Mouse (Mus musculus): ENCODE measurements around the gene Gal3st4.
"Not testable (repeated sequence)": the region's sequence is repeated elsewhere in the genome, so short reads cannot be mapped to it uniquely, and the experiment has no call there.

Gene Gal3st4

DNA sequence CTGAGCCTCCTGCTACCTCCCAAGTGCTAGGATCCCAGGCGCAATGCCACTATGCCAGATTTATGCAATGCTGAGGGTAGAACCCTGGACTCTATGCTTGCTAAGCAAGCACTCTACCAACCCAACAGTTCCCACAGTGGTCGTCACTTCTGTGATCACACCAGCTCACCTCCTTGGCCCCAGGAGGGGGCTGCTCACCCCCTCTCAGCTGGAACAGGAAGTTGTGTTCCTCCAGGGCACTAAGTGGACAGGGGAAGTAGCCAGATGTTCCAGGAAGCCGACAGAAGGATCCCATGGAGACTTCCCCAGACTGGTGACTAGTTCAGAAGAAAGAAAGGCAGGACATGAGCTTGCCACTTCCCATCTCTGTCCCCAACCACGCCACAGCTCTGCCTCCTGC, 10.6 kb downstream of the Gal3st4 start:
- no peak for DNase-seq (ENCODE audit: low spot score)

DNA sequence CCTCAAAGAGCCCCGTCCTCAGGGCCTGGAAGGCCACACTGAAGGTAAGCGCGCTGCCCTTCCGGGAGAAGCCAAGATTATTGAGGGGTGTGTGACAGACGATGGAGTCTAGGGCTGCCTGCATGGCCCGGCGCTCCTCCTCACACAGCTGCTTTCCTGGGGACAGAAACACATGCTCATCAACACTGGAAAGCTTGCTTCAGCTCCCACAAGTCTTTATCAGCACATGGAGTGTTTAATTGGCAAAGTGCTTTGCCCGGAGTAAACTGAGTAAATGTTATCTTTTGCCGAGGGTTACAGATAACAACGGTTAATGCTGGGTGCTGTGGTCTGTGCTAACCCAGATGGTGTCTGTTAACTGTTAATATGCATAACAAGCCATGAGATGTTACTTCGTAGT, 11.8 kb downstream of the Gal3st4 start:
- DNase-seq (ENCODE audit: low spot score): no peak

DNA sequence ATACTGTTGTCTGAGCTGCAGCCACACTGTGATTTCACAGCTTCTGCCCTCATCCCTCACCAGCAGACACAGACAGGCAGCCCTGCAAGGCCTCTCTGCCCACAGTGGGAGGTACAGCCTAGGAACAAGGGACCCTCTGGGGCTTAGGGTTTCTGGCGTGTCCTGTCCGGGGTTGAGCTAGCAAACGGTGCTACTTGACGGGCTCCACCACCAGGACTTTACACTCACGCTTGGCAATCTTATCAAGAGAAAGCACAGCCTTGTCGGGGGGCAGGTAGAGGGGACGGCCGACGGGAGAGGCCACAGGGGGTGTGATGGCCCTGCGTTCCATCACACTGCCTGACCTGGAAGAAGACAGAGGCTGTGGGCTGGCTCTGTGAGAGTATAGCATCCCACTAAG, 12.6 kb downstream of the Gal3st4 start:
- no peak for DNase-seq (ENCODE audit: low spot score)

DNA sequence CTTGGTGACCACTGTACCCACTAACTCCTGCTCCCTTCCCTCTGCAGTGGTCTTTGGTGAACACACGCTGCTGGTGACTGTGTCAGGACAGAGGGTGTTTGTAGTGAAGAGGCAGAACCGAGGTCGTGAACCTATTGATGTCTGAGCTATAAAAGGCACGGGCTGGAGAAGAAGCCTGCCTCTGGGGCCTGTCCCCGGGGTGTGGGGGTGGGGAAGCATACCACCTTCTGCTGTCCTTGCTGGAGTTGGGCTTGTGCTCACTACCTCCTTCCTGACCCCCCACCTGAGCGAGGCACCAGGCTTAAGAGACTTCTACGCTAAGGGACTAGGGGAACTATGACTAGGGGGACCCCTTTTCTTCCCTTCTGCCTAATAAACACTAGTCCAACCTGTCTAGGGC, 13.6 kb downstream of the Gal3st4 start:
- no peak for DNase-seq (ENCODE audit: low spot score)

DNA sequence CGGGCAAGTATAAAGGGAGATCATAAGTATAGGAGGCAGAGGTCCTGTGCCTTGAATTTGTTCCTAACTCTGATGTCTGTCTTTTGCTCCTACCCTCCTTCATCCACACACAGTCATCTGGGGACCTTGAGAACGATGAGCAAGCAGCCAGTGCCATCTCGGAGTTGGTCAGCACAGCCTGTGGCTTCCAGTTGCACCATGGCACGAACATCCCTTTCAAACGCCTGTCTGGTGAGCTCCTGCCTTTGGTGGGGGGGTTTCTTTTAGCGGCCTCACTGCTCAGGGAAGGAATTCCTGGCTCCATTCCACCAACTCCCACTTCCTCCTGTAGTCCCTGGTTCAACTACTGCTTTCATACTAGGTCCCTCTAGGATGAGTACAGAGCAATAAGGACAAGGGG, 14.1 kb downstream of the Gal3st4 start:
- DNase-seq (ENCODE audit: low spot score): no peak

DNA sequence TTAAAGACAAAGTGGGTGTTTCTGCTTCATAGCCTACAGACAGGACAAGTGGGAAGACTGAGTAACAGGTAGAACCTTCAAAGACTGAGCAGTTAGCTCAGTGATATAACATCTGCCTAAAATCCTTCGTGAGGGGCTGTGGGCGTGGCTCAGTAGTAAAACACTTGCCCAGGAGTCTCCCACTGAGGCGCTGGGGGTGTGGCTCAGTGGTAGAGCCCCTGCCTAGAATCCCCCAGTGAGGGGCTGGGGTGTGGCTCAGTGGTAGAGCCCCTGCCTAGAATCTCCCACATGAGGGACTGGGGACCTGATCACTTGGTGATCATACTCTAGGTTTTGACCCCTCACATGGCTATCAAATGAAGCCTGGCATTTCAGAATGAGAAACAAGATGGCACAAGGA, 14.6 kb downstream of the Gal3st4 start:
- no peak for DNase-seq (ENCODE audit: low spot score)

DNA sequence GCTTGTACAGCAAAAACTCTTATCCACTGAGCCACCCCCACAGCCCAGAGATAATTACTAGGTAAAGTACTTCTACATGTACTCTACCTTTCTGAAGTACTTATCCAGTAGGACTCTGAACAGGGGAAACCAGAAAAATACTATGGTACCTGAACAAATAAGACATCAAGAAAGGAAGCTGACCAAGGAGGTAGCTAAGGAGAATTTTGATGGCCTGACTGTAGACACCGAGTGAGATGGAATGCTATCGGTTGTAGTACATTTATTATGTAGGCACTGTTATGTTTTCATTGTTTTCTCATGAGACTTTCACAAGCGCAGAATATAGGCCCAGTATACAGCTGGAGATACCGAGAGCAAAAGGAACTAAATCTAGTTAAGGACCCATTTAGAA, 15.1 kb downstream of the Gal3st4 start:
- no peak for DNase-seq (ENCODE audit: low spot score)

DNA sequence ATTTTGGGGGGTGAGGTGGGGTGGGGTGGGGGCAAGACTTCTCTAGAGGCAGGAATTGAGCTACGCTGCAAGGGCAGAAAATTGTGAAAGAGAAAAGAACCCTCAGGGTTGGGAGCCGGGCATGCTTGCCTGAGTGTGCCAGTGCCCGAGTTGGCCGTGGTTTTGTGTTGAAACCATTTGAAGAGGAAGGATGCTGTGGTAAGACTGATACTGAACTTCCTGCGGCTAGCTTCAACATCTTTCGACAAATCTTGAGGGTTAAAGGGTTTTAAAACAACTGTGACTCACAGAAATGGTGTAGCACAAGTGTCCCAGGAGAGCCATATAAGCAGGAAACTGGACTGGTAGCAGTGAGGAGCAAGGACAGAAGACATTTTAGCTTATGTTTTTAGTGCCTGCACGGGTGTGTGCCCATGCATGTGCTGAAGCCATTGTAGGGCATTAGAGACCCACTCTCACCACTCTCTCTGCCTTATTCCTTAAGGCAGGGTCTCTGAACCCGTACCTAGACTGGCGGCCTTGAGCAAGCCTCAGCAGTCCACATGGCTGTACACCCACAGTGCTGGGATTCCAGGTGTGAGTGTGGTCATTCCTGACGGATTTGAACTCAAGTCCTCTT, 15.6 kb downstream of the Gal3st4 start:
- DNase-seq (ENCODE audit: low spot score): no peak

DNA sequence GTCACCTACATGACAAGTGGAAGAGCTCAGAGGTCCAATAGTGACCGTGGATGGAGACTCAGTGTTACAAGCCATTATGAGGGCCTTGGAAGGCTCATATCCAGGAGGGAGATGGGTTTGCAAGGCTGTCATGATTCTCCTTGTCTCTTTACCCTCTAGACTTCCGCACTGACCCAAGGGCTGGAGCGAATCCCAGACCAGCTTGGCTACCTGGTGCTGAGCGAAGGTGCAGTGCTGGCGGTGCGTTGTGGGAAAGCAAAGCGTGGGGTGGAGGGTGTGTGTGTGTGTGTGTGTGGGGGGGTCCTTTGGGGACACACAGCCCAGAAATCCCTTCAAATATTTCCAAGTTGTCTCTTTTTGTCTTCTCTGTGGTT, 16.6 kb downstream of the Gal3st4 start:
- no peak for DNase-seq (ENCODE audit: low spot score)

DNA sequence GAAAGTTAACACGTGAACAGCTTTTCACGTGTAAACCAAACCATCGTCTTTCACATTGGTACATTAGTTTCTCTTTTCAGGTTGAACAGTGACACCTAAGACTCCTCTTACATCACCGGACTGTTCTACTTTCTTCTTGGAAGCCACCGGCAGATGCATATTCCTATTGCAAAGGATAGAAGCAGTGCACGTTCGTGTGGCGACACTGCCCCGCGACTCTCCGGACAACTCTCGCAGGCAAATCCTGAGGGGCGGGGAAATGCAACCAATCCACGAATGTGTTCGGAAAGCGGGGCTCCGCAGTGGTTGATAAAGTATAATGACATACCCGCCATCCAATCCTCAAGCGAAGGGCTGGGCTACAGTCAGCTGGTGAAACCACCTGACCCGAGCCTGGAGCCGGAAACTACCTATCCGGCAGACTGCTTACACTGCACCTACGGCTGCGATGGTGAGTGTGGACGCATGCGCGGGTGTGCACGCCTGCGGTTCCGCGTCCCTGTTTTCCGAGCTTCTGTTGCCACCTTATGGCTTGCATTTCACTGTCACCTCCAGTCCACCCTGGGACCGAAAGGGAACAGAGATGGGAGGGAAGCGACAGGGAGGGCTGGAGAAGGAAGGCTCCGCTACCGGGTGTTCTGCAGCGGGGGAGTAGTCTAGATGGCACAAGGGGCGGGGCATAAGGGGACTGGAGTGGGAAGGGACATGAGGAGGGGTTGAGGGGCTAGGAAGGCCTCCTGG, 17.1 kb downstream of the Gal3st4 start, which contains the start of gene Lamtor4:
TSS of gene Lamtor4 (plus strand) at position 130 of the 741 bp plus-strand sequence.
- DNase-seq (ENCODE audit: low spot score): peak; percentile 71

DNA sequence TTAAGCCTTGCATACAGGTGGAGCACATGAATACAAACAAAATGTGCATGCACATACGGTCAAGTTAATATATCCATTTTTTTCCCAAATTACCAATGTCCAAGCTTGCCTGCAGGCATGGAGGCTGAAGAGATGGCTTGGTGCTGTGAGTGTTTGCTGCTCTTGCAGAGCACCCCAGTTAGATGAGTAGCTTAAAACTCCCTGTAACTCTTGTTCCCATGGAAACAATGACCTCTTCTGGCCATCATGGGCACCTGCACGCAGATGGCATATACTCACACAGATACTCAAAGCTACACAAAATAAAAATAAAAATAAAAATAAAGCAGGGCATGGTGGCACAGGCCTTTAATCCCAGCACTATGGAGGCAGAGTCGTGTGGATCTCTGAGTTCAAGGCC, 19.6 kb downstream of the Gal3st4 start:
- DNase-seq (ENCODE audit: low spot score): no peak

DNA sequence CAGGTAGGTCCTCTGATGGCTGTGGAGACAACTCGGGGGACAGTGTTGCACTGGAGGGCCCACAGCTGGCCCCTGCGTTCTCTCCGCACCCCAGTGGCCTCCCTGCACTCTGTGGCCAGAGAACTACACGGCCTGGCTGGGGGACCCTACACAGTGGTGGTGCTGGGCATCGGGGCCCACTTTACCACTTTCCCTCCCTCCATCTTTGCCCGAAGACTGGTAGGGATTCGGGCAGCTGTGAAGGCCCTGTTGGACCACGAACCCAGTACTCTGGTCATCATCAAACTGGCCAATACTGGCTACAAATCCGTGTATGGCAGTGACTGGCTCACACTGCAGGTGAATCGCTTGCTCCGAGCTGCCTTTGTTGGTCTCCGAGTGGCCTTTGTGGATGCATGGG, 21.5 kb downstream of the Gal3st4 start:
- DNase-seq (ENCODE audit: low spot score): no peak

DNA sequence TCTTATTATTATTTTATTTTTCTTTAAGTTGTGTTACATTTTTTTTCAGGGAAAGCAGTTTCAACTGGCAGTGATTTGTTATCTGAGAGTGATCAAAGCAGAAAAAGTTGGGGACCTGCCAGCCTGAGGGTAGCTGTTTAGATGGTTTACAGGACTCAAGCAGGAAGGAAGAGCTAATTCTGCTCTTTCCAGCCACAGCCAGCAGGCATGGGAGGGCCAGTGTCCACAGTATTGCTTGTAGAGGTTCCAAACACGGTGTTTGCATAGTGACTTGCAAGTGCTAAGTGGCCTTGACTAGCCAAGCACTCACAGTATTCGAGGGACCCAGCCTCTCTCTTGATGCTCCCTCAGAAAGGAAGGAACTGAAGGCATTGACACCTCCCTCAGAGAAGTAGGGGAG, 31.1 kb downstream of the Gal3st4 start:
- no peak for DNase-seq (ENCODE audit: low spot score)

DNA sequence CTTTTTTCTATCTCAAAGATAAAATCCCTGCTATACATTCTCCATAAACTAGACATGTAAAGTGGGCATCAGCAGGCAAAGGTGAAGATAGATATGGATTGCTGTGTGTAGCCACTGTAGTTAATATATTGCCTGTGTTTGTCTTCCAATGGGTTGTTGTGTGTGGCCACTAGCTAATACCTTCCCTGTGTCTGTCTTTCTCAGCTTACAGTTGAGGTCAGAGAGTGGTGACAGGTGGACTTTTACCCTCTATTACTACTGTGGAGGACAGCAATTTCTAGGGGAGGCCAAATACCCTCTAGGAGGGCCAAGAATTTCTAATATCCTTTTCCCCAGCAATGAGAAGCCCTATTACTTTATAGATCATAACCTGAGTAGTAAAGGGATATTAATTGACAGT, 38.4 kb downstream of the Gal3st4 start:
- no peak for DNase-seq (ENCODE audit: low spot score)

DNA sequence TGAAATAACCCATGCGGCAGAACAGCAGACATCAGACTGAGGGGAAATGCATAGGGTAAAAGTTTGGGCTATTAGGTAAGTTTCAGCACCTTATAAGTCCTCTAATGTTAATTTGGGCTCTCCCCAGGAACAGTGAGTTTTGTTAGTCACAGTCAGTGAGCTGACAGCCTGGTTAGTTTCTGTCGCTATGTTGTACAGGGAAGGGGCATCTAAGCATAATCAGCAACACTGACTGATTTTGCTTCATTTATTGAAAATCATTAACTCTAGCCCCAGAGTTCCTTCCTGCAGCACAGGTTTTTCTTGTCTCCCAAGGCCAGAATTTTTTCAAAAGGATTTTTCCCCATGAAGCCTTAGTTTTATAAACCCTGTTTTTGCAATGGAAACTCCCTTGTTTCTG, 38.9 kb downstream of the Gal3st4 start:
- DNase-seq (ENCODE audit: low spot score): no peak

DNA sequence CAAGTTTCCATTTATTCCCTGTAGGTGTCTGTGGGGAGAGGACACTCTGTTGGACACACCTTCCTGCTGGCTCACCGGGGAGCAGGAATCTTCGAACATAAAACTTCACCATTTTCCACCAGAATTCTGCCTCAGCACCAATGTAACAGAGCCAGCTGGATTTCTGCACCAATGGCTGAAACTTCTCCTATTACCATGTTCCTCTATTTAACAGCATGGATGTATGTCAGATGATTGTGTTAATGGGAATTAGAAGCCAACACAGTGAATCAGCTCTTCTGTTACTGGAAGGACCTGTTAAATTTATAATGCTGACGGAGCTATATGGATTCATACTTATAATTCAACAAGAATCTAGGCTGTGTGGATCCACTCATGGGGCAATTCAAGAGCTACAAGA, 43.1 kb downstream of the Gal3st4 start:
- no peak for DNase-seq (ENCODE audit: low spot score)

DNA sequence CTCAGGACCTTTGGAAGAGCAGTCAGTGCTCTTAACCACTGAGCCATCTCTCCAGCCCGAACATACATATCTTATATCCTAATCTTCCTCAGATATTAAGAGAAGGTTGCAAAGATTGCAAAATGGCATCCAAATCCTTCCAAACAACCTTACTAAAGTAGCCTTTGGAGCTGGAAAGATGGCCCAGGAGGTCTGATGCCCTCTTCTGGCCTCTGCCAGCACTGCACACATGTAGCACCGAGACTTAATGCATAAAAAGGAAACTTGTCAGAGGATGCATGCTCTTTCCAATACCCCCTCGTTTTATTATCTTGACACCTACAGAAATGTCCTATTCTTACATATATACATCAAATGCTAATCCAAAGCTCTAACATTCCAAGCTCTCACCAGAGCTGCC, 44.6 kb downstream of the Gal3st4 start:
- no peak for DNase-seq (ENCODE audit: low spot score)

DNA sequence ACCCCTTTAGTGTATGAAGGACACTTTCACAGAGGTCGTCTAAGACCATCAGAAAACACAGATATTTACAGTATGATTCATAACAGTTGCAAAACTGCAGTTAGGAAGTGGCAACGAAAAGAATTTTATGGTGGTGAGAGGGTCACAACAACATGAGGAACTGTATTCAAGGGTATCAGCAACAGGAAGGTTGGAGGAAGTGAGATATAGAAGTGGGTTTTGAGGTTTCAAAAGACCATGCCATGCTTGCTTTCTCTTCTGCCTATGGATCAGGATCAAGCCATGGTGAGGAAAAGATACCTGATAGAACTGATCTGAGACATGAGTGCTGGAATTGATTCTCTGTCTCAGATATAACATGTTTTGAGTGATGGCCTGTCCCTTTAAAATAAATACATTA, 45.3 kb downstream of the Gal3st4 start:
- DNase-seq (ENCODE audit: low spot score): no peak

DNA sequence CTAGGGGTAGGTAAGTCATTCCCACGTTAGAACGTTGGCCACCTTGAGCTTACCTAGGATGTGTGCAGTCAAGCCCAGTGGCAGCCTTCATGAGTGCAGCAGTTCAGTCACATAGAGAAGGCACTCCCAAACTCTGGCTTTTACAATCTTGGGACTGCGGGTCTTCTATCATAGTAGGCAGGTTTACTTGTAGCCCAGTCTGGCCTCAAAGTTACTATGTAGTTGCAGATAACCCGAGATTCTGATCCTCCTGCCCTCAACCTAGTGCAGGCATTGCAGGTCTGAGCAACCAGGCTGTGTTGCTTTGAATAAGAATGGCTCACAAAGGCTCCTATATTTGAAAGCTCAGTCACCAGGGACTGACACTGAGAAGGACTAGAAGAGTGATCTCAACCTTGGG, 46.1 kb downstream of the Gal3st4 start:
- no peak for DNase-seq (ENCODE audit: low spot score)

DNA sequence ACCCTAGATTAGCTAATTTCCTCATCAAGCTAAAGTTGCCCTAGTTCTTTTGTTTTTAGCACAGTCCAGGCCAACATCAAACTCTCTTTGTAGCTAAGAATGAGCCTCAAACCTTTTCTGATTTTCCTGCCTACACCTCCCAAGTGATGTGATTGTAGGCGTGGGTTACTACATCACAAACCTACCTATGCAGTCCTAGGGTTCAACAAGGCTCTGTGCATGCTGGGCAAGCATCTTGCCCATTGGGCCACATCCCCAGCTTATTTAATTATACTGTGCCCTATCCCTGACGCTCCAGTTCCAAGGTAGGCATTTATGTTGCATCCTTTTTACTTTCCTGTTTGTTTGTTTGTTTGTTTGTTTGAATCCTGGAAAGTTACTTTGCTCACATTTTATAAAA, 46.9 kb downstream of the Gal3st4 start, which contains the start of gene Nxpe5:
TSS of gene Nxpe5 (plus strand) at position 199 of the 400 bp plus-strand sequence.
- no peak for DNase-seq (ENCODE audit: low spot score)

DNA sequence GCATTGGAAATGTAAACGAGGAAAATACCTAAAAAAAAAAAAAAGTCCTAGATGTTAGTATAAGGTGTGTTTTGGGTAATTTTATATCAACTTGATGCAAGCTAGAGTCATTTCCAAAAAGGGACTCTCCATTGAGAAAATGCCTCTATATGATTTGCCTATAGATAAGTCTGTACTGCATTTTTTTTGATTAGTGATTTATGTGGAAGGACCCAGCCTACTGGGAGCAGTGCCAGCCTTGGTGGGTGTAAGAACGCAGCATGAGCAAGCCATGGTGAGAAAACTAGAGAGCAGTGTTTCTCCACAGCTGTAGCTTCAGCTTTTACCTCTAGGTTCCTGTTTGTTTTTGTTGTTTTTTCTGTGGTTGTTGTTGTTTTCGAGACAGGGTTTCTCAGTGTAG, 49.4 kb downstream of the Gal3st4 start:
- DNase-seq (ENCODE audit: low spot score): no peak

DNA sequence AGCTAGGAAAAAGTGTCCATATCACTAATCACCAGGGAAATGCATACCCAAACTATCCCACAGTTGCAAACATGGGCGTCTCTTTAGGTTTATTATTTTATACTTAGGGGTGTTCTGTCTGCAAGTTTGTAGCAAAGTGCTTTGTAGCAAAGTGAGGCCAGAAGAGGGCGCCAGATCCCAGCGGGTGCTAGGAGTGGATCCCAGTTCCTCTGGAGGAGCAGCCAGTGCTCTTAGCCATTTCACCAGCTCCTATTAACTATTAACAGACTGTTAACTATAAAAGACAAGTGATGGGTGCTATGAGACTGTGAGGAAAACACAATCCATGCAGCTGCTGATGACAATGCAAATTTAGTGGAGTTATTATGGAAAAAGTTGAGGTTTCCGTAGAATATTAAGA, 50.5 kb downstream of the Gal3st4 start:
- DNase-seq (ENCODE audit: low spot score): peak; percentile 67

DNA sequence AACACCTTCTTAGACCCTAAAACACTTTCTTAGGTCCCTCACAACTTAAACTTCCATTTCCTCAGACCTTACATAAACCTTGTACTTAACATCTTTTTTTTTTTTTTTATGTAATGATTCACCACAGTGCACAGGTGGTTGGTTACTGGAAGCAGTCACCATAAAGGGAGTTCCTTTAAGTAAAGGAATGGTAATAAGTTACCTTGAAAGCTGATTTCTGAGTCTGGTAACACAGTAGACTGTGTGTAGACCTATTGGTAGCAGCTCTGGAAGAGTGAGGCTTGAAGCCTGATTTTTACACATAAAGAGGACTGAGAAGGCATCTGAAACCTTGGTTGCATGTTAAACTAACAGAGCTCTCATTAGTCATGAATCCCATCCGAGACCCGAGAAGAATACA, 52.8 kb downstream of the Gal3st4 start:
- DNase-seq (ENCODE audit: low spot score): no peak

DNA sequence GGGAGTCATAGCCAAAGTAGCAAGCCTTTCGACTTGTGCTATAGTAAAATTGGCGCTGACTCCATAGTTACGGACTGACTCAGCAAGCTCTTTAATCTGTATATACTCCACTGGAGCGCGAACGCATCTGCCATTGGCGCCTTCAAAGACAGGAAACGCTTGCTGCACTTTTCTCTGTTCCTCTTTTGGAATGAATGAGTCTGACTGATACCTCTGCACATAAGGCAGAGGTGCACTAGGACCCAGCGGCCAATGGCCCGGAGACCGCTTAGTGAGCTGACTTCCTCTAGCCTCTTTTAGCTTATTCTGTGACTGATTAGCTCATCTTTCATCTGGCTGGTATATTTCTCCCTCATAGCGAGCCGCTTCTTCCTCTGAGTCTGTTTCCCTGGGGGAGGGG, 56.0 kb downstream of the Gal3st4 start:
- not testable (repeated sequence) for DNase-seq (ENCODE audit: low spot score)

Data from ovary, postnatal 10 days (tissue).